Mouse (Mus musculus) naive thymus-derived CD4-positive, alpha-beta T cell, adult 2 months (primary cell): ENCODE measurements around the gene Ercc1.
A peak's percentile ranks its signal among the peaks of the same experiment; 100 is the strongest.

Source experiments
- DNase-seq: peaks from one replicate; pipeline ENCODE4 v3.0.0-alpha.2; 2011; ENCODE audit warnings: low read depth

The Ercc1 gene

DNA sequence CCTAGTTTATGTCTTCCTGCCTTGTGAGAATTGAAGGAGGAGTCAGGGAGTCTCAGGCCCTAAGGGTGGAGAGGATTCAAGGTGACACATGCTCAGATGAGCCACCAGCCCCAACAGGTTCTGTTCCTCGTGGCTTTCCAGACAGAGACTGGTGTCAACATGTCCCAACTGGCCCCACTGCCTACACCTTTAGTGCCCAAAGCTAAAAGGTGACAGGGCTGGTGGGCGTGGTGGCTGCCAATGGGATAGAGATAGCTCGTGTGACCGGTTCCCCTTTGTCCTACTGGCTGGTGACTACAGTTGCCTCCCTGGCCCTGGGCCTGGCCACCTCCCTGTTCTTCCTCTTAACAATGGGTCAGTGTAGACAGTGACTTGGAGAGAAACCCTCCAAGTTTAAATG is 20.8 kb downstream of the Ercc1 start:
- no peak for DNase-seq

DNA sequence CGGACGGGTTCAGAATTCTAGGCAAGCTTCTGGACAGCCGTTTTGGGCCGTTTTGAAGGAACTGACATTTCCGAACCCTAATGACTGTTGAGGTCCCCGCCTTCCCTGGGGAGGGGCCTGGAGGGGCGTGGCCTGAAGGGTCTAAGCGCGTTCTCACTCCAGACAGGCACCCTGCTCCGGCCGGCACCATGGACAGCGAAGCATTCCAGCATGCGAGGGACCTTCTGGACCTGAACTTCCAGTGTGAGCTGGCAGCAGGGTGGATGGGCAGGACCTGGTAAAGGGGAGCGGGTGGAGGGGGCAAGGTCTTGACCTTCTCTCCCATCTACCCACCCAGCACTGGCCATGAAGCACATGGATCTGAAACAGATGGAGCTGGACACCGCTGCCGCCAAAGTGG is 23.8 kb downstream of the Ercc1 start:
- no peak for DNase-seq

GRCm38 (mm10) chr7:19369823-19370425 is 25.3 kb downstream of the Ercc1 start:
- DNase-seq = peak; percentile 82

GRCm38 (mm10) chr7:19373367-19373766 is 28.8 kb downstream of the Ercc1 start:
- DNase-seq = no peak

GRCm38 (mm10) chr7:19375368-19375767 is 30.8 kb downstream of the Ercc1 start:
- no peak for DNase-seq

- DNase-seq = no peak
Observed at GRCm38 (mm10) chr7:19376019-19376418, 31.4 kb downstream of the Ercc1 start.

GRCm38 (mm10) chr7:19378049-19378448 is 33.5 kb downstream of the Ercc1 start:
- DNase-seq = no peak

GRCm38 (mm10) chr7:19381377-19382165 is 37.0 kb downstream of the Ercc1 start, which contains the start of gene Ercc2:
Gene Ercc2, plus strand, starts transcription at chr7:19382010.
- DNase-seq = peak; percentile 99

- DNase-seq = no peak
Observed at GRCm38 (mm10) chr7:19382166-19382541, 37.6 kb downstream of the Ercc1 start.

- no peak for DNase-seq
Observed at GRCm38 (mm10) chr7:19383708-19384107, 39.1 kb downstream of the Ercc1 start.

GRCm38 (mm10) chr7:19388699-19389413 is 44.3 kb downstream of the Ercc1 start:
- DNase-seq = no peak

DNA sequence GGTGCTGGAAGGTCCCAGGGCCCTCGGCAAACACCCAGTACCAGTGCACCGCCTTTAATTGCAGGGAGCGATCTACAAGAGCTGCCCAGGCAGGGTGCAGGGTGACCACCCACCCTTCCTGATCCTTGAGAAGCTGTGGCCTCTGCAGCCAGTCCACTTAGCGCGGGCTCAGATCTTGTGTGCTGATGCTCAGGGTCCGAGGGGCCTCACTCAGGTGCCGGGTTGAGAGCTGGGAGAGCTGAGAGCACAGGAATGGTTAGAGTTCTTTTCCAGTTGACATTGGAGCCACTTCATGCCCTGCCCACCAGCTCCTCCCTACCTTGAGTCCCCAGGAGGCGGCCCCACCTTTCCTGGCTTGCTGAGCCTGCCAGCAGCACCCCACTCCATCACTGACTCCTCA is 49.9 kb downstream of the Ercc1 start:
- DNase-seq = no peak

DNA sequence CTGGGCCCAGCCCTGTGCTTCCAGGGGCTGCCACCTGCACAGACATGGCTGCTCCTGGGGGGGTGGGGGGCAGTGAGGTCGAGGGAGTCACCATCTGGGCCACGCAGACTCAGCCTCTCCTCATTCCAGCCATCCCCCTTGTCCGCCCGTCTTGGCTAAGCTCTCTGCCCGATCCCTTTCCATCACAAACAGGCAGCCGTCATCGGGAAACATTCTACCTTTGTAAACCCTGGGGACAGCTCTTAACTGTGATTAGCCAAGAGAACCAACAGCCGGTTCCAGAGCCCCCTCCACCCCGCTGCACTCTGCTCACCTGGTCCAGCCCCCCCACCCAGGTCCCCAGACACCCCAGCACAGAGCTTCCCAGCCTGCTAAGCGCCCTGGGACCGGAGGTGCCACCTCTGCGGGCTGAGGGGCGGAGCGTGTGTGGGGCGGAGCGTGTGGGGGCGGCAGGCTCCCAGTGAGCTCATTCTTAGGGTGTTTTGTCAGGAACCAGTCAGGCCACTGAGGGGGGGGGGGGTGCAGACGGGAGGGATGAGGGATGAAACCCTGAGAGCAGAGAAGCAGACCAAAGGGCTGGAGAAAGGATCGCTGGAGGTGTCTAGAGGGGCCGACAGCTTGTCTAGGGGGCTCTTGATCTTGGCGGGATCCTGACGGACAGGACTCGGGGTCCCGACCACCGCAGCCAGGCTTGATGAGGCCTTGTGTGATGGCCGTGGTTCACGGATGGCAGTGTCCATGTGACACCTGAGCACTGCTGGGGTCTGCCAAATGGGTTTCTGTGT is 55.1 kb downstream of the Ercc1 start:
- peak; percentile 75 for DNase-seq

GRCm38 (mm10) chr7:19400946-19401345 is 56.4 kb downstream of the Ercc1 start:
- DNase-seq = no peak

DNA sequence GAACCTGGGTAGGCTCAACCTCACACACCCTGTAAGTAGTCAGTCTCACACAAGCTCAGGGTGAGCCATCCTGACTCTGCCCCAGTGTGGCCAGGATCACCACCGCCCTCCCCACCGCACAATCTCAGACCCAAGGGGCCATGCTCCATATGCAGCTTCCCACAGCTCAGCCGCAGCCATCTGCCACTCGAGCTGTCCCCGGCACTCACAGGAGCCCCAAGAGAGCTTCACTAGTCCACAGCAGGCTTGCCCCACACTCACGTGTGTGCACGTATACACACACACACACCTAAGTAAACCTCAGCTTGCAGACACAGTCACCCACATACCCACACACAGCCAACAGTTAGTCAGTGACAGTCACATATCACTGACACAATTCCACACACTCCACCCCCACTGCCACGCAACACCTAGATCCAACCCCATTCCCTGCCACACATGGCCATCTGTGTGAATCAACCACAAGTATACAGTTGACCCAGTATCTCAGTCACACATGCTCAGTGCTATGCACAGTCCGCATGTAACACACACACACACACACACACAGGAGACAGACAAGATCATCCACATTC is 58.0 kb downstream of the Ercc1 start:
- no peak for DNase-seq

- peak; percentile 89 for DNase-seq
Observed at GRCm38 (mm10) chr7:19403731-19404296, 59.2 kb downstream of the Ercc1 start, which contains the start of gene Klc3. Gene Klc3, minus strand, starts transcription at chr7:19404104.

DNA sequence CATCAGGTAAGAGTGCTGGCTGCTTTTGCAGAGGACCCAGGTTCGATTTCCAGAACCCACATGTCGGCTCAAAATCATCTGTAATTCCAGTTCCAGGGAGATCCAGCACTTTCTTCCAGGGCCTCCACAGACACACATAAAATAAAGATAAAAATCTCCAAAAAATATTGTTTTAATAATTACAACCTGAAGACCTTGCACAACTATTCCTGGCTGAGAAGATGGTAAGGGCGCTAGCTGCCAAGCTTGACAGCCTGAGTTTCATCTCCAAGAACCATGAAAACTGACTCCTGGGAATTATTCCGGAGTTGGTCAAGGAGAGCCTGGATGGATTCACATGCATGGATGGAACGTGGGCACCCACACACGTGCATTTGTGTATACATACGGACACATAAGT is 59.9 kb downstream of the Ercc1 start, which contains the start of gene Ckm:
TSS of gene Ckm (plus strand) at position 301 of the 400 bp plus-strand sequence.
- DNase-seq = no peak

DNA sequence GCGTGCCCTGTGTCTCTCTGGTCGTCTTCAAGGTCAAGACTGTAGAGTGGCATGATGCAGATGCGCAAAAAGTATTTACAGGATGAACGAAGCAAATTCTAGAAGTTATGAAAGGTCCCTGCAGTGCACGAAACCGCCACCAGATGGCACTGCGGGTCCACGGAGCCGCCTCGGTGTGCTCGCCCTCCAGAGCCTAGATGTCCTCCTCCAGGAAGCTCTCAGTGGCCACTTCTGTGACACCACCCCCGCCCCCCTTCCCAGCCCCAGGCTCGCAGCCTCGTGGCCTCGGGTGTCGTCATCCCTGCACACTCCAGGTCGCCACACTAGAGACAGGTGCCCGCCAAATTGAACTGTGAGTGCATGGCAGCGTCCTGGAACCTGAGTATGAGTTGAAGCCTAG is 60.8 kb downstream of the Ercc1 start:
- DNase-seq = peak; percentile 93
